Mouse (Mus musculus) kidney, postnatal 10 days (tissue): Measurements from ENCODE around the gene Fhod1.

Source experiments
- DNase-seq: peaks from one replicate; pipeline ENCODE4 v3.0.0; 2021; ENCODE audit warnings: mixed read lengths

Gene Fhod1

GRCm38 (mm10) chr8:105315073-105315769 lies 32.5 kb downstream of the Fhod1 start:
- peak; percentile 19 for DNase-seq

DNA sequence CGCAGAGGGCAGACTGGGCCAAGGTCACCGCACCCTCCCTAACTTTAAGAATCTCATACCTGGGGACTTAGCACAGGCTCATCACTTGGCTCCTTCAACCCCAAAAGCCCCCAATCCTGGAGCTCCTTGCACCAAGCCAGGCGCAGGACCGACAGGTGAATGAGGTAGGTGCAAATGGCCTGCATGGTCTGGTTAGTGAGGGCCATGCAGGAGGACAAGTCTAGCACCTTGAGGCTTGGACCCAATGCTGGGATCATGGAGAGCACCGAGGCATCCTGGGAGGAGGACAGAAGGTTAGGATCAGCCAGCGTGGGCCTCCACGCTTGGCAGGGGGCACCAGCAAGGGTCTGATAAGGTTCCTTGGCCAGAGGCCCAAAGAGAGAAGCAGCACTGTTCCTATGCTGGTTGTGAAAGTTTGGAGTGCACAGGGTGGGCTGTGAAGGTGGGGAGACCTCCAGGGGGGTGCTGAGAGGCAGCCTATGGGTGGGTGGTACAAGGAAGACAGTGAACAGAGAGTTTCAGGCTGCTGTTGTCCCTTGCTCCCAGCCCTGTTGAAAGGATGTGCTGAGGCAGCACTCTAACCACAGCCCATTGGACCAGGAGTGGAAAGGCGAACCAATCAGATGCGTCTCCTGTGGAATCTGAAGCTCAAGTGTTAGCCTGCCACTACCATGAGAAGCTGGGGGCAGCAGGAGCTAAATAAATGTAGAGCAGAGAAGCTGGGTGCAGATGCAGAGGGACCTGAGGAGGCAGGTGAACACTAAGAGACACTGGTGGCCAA lies 33.9 kb downstream of the Fhod1 start:
- DNase-seq: no peak

GRCm38 (mm10) chr8:105312891-105313481 lies 34.8 kb downstream of the Fhod1 start:
- no peak for DNase-seq

- DNase-seq: no peak
Observed at GRCm38 (mm10) chr8:105311718-105312117, 36.0 kb downstream of the Fhod1 start.

DNA sequence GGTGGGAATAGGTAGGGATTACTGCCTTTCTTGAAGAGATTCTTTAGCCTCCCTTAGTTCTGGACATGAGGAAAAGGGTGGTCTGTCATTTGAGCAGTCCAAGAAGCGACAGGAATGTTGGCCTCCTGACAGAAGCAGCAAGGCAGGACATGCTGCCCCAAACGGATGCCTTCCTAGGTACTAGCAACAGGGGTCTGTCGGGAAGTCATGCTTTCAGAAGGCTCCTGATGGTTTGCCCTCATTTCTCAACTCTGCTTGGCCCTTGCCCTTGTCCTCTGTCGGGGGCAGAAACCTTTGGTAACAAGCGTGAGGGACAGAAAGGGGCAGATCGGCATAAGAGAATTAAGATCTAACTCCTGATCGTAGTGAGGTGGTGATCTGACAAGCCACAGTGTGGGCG lies 37.6 kb downstream of the Fhod1 start:
- no peak for DNase-seq

DNA sequence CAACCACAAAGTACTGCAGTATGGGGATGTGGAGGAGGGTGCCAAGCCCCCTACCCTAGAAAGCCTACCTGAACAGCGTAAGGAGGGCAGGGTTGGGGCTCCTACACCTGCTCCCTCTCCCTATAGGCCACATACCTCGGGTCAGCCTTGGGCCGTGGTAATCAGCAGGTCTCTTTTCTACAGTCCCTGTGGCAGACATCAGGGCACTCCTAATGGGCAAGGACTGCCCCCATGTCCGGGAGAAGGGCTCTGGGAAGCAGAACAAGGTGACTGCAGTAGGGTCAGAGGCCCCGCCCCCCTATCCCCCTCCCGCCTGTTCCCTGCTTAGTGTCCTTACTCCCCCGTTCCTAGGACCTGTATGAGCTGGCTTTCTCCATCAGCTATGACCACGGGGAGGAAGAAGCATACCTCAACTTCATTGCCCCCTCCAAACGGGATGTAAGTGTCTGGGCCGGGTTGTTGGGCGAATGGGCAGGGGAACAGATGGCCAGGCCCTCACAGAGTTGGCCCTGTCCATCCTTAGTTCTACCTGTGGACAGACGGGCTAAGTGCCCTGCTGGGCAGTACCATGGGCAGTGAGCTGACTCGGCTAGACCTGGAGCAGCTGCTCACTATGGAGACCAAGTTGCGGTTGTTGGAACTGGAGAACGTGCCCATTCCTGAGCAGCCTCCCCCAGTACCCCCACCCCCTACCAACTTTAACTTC lies 38.5 kb downstream of the Fhod1 start:
- no peak for DNase-seq

- no peak for DNase-seq
Observed at GRCm38 (mm10) chr8:105308428-105308827, 39.3 kb downstream of the Fhod1 start.

GRCm38 (mm10) chr8:105307670-105308069 lies 40.1 kb downstream of the Fhod1 start:
- DNase-seq: no peak

DNA sequence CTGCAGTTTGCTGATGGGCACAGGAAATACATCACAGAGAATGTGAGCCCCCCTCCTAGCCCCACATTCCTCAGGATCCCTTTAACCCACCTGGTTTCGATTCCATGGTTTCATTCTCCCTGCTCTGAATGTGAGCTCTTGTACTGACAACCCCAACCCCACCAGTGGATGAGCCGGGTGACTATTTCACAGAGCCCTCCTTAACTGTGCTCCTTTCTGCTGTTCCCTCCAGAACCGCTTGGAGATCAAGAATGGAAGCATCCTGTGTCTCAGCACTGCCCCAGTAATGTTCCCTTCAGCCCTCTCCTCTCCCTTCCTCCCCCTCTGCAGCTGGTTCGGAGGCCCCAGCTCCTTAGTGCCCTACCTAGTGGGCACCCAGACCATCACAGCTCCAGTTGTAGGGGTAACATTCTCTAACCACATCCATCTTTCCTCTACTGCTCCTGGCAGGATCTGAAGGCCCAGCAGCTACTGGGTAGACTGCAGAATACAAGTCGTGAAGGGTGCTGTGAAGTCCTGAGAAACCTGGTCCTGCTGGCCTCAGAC lies 41.5 kb downstream of the Fhod1 start:
- no peak for DNase-seq

- peak; percentile 87 for DNase-seq
Observed at GRCm38 (mm10) chr8:105305211-105306145, 42.3 kb downstream of the Fhod1 start, which contains the start of gene Elmo3. Elmo3 (plus strand) TSS chr8:105305601.

GRCm38 (mm10) chr8:105304325-105305210 lies 43.2 kb downstream of the Fhod1 start:
- no peak for DNase-seq

- no peak for DNase-seq
Observed at GRCm38 (mm10) chr8:105303874-105304273, 43.9 kb downstream of the Fhod1 start.

- DNase-seq: no peak
Observed at GRCm38 (mm10) chr8:105303396-105303795, 44.4 kb downstream of the Fhod1 start.

GRCm38 (mm10) chr8:105299962-105300361 lies 47.8 kb downstream of the Fhod1 start:
- no peak for DNase-seq

- DNase-seq: no peak
Observed at GRCm38 (mm10) chr8:105298351-105299252, 49.2 kb downstream of the Fhod1 start.

DNA sequence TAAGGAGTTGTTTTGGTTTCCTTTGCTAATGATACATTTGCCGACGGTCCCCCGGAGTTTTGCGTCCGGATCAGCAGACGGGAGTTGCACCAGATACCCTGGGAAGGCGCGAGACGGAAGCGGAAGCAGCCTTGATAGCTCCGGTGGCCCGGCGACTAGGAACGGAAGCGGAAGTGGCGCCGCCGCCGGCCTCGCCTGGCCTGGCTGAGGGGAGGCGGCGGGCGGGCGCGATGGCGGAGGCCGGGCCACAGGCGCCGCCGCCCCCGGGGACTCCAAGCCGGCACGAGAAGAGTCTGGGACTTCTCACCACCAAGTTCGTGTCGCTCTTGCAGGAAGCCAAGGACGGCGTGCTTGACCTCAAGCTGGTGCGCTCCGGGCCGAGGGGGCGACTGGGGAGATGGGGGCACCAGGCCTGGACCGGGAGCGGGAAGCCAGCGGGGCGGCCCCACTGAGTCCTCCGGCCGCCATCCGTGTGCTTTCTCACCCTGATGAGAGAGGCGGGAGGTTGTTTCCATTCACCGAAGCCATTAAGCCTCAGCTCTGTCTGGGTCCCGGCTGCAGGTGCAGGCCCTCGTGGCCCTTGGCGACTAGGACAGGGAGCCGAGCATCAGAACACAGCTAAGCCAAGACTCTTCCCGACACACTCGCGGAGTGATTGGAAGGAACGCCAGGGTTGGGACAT lies 50.1 kb downstream of the Fhod1 start, which contains the start of gene E2f4:
E2f4 (plus strand) TSS at position 153 of the 682 bp plus-strand sequence.
- DNase-seq: peak; percentile 96

DNA sequence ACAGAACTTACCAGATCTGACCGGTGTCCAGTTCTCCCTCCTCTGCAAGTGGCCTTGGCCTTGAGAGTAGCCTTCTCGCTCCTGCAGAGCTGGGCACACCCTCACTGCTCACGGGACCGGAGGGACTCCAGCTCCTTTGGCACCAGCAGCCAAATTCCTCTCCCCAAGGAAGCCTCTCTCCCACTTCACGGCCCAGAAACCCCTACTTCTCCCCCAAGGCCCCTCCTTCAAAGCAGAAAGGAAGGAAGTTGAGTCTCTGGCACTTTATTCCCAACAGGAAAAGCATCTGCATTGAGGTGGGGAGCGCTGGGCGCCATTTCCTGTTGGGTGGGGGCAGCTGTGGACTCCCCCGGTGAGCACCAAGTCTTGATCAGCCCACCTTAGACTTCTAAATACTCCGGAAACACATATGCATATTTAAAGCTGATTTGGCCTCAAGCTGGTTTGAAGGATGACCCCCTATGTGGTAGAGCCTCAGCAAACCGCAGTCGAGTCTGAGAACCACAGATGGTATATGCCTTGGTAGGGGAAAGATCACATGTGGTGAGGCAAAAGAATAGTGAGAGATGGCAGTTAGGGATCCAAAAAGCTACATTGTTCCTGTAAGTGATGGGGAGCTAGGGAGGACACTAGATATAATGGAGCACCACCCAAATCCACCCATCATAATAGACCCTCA lies 51.7 kb downstream of the Fhod1 start, which contains the start of gene Exoc3l:
Exoc3l (minus strand) TSS at position 207 of the 679 bp plus-strand sequence.
- DNase-seq: peak; percentile 58

- DNase-seq: no peak
Observed at GRCm38 (mm10) chr8:105295256-105295655, 52.5 kb downstream of the Fhod1 start.
